Mouse (Mus musculus) liver, adult 2 months (tissue): ENCODE results near the gene Hoxa7. TPM values are rescaled to one million over a fixed set of nuclear protein-coding genes. Genes with fewer than 3 reads are reported as not detected.

Experiments used
- DNase-seq: peaks from one replicate; pipeline ENCODE4 v3.0.0-alpha.2; 2011; ENCODE audit warnings: low read depth, low spot score; ENCODE audit errors: extremely low read depth
- H3K27ac ChIP-seq: fragments of 200-500 bp; replicated peaks from 2 replicates; pipeline ENCODE4 v1.5.1; 2012; ENCODE audit warnings: low read depth, mild to moderate bottlenecking, control low read depth, inconsistent platforms, low read length; ENCODE audit not compliant: insufficient read depth
- H3K27me3 ChIP-seq: fragments of 200-500 bp; 2 replicates; pipeline ENCODE4 v1.6.1; 2012; ENCODE audit warnings: mild to moderate bottlenecking, moderate library complexity, low read length, inconsistent platforms; ENCODE audit not compliant: control insufficient read depth, insufficient read depth
- H3K36me3 ChIP-seq: fragments of 200-500 bp; 2 replicates; pipeline ENCODE4 v1.6.1; 2012; ENCODE audit warnings: low read length, inconsistent platforms; ENCODE audit not compliant: control insufficient read depth, insufficient read depth
- H3K4me1 ChIP-seq: fragments of 200-500 bp; 2 replicates; pipeline ENCODE4 v1.6.1; 2011; ENCODE audit warnings: low read length; ENCODE audit not compliant: control insufficient read depth, insufficient read depth
- H3K4me3 ChIP-seq: fragments of 200-500 bp; 2 replicates; pipeline ENCODE4 v1.5.1; 2011; ENCODE audit warnings: low read depth, mild to moderate bottlenecking, control low read depth, low read length, moderate library complexity; ENCODE audit not compliant: insufficient read depth
- H3K79me2 ChIP-seq: fragments of 200-500 bp; 2 replicates; pipeline ENCODE4 v1.6.1; 2012; ENCODE audit warnings: inconsistent platforms, mild to moderate bottlenecking, low read length, moderate library complexity; ENCODE audit not compliant: control insufficient read depth, insufficient read depth
- H3K9ac ChIP-seq: fragments of 200-500 bp; 2 replicates; pipeline ENCODE4 v1.6.1; 2012; ENCODE audit warnings: low read depth, mild to moderate bottlenecking, control low read depth, inconsistent platforms, low read length
- CTCF ChIP-seq: fragments of 200-500 bp; IDR thresholded peaks from 2 replicates; pipeline ENCODE4 v1.5.1; 2011; ENCODE audit warnings: low read depth, low read length, control low read depth
- POLR2A ChIP-seq: fragments of 200-500 bp; IDR thresholded peaks from 2 replicates; pipeline ENCODE4 v1.6.1; 2011; ENCODE audit warnings: low read length, control low read depth; ENCODE audit not compliant: insufficient read depth; ENCODE audit errors: extremely low read depth
- WGBS: fragments of 180-500 bp; shearing (Covaris S2); methylation state at CpG from one replicate; pipeline ENCODE4 v1.1.7; 2018; 5-methylcytosine and 5-hydroxymethylcytosine counted together
- polyA plus RNA-seq: library from polyadenylated mRNA; depleted of rRNA; stranded (reverse); fragments of >200 nt; gene quantifications from 2 replicates; pipeline ENCODE4 v1.2.3, GENCODE M21; 2012
- total RNA-seq: library from RNA; depleted of rRNA; stranded (reverse); fragments of >200 nt; gene quantifications from 2 replicates; pipeline ENCODE4 v1.2.3, GENCODE M21; 2014

The Hoxa7 gene
- total and polyA plus RNA-seq, 2 experiments, result 0.04 TPM; not detected in 1

GRCm38 (mm10) chr6:52245757-52246142, 24.1 kb upstream of the Hoxa7 start, which contains the start of gene Hoxa11:
TSS of gene Hoxa11 (minus strand) at chr6:52245810.
- no peak within 1 kb of the TSS for H3K27ac ChIP-seq
- no peak within 1 kb of the TSS for H3K9ac ChIP-seq
- WGBS, result 6% methylated on average over 20 of the region's 20 CpGs
- no peaks in the 10 kb centered on the region for H3K4me1 ChIP-seq
- TF ChIP-seq POLR2A (no peak), CTCF (no peak)
- H3K79me2 ChIP-seq, result no peaks in the 10 kb centered on the region
- no peak for DNase-seq
- H3K4me3 ChIP-seq, result no peak within 1 kb of the TSS
- H3K27me3 ChIP-seq, result peaks cover 66% of the 10 kb centered on the region
- H3K36me3 ChIP-seq, result no peaks in the 10 kb centered on the region

- Histone ChIP-seq H3K9ac (no peak overlapping the region), H3K27ac (no peak overlapping the region), H3K27me3 (peaks cover 69% of the 10 kb centered on the region), H3K4me3 (no peak overlapping the region), H3K36me3 (no peaks in the 10 kb centered on the region), H3K79me2 (no peaks in the 10 kb centered on the region), H3K4me1 (no peaks in the 10 kb centered on the region)
- TF ChIP-seq POLR2A (no peak), CTCF (no peak)
- 5% methylated on average over 71 of the region's 71 CpGs for WGBS
- no peak for DNase-seq
These were observed 23.5 kb upstream of the Hoxa7 start for GRCm38 (mm10) chr6:52245040-52245756.

GRCm38 (mm10) chr6:52244471-52245039, 22.9 kb upstream of the Hoxa7 start:
- Histone ChIP-seq H3K9ac (no peak overlapping the region), H3K4me3 (no peak overlapping the region), H3K4me1 (no peaks in the 10 kb centered on the region), H3K27ac (no peak overlapping the region), H3K79me2 (no peaks in the 10 kb centered on the region), H3K27me3 (peaks cover 69% of the 10 kb centered on the region), H3K36me3 (no peaks in the 10 kb centered on the region)
- TF ChIP-seq CTCF, result no peak
- no peak for TF ChIP-seq POLR2A
- 8% methylated on average over 23 of the region's 23 CpGs for WGBS
- DNase-seq, result no peak

- Histone ChIP-seq H3K4me1 (no peaks in the 10 kb centered on the region), H3K4me3 (no peak overlapping the region), H3K27me3 (peaks cover 67% of the 10 kb centered on the region), H3K79me2 (no peaks in the 10 kb centered on the region), H3K9ac (no peak overlapping the region), H3K36me3 (no peaks in the 10 kb centered on the region), H3K27ac (no peak overlapping the region)
- no peak for TF ChIP-seq POLR2A
- TF ChIP-seq CTCF, result no peak
- WGBS, result 8% methylated on average over 12 of the region's 12 CpGs
- DNase-seq, result no peak
These were observed 22.0 kb upstream of the Hoxa7 start for GRCm38 (mm10) chr6:52243681-52244121.

- H3K36me3 ChIP-seq, result no peaks in the 10 kb centered on the region
- H3K4me1 ChIP-seq, result no peaks in the 10 kb centered on the region
- no peak overlapping the region for H3K4me3 ChIP-seq
- no peaks in the 10 kb centered on the region for H3K79me2 ChIP-seq
- no peak for DNase-seq
- WGBS, result 12% methylated on average over 4 of the region's 4 CpGs
- H3K27me3 ChIP-seq, result peaks cover 63% of the 10 kb centered on the region
- no peak overlapping the region for H3K9ac ChIP-seq
- no peak for TF ChIP-seq POLR2A
- no peak for TF ChIP-seq CTCF
- no peak overlapping the region for H3K27ac ChIP-seq
These were observed 21.2 kb upstream of the Hoxa7 start for GRCm38 (mm10) chr6:52242801-52243332.

GRCm38 (mm10) chr6:52241001-52241621, 19.5 kb upstream of the Hoxa7 start:
- no peaks in the 10 kb centered on the region for H3K4me1 ChIP-seq
- TF ChIP-seq POLR2A, result no peak
- TF ChIP-seq CTCF, result no peak
- H3K79me2 ChIP-seq, result no peaks in the 10 kb centered on the region
- no peak for DNase-seq
- H3K36me3 ChIP-seq, result no peaks in the 10 kb centered on the region
- 8% methylated on average over 9 of the region's 9 CpGs for WGBS
- H3K9ac ChIP-seq, result no peak overlapping the region
- H3K4me3 ChIP-seq, result no peak overlapping the region
- H3K27me3 ChIP-seq, result peaks cover 65% of the 10 kb centered on the region
- no peak overlapping the region for H3K27ac ChIP-seq
